Mouse (Mus musculus): Measurements from ENCODE around the gene Tssk3. TPM values are rescaled to one million over a fixed set of nuclear protein-coding genes. Genes with fewer than 3 reads are reported as not detected.

Gene Tssk3
- polyA plus RNA-seq, 1 experiment from 2014 or later, result not detected

DNA sequence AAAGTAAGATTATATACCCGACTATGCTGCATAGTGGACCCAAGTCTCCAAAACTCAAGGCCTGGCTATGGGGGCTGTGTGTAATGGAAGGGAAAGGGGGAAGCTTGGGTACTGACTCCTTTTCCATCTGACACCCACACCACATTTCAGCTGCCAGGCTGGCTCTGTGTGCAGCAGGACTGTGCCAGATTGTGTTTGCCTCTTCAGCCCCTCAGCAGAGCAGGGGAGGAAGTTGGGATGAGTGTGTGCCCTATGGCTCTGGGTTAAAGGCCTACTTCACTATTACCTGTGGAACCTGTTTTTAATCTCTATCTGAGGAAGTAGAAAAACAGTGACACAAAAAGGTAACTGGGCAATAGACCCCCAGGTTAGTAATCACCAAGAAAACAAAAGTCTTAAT lies 9.7 kb downstream of the Tssk3 start:
- Histone ChIP-seq H3K27me3 (ENCODE audit: control insufficient read depth, insufficient read depth, low read length) (no peaks in the 10 kb centered on the region), H3K27ac (ENCODE audit: low read depth, low read length) (no peak overlapping the region), H3K4me2 (replicated peaks; ENCODE audit: low read depth, low read length) (no peak overlapping the region), H3K36me3 (ENCODE audit: control insufficient read depth, insufficient read depth, low read length) (peaks cover 57% of the 10 kb centered on the region), H3K9ac (ENCODE audit: low read depth, low read length) (no peak overlapping the region), H3K9me3 (ENCODE audit: control insufficient read depth, low read length) (no peaks in the 10 kb centered on the region), H3K4me3 (ENCODE audit: low read length) (no peak overlapping the region), H3K4me1 (ENCODE audit: control insufficient read depth, insufficient read depth, low read length) (no peaks in the 10 kb centered on the region)
- ATAC-seq (ENCODE audit: low FRiP score, low TSS enrichment), result no peak
- 76% methylated on average over 1 of the region's 1 CpGs for WGBS

- H3K4me2 ChIP-seq (replicated peaks; ENCODE audit: low read depth, low read length), result no peak overlapping the region
- ATAC-seq (ENCODE audit: low FRiP score, low TSS enrichment), result no peak
- no peak overlapping the region for H3K9ac ChIP-seq (ENCODE audit: low read depth, low read length)
- H3K9me3 ChIP-seq (ENCODE audit: control insufficient read depth, low read length), result no peaks in the 10 kb centered on the region
- H3K27ac ChIP-seq (ENCODE audit: low read depth, low read length), result no peak overlapping the region
- H3K36me3 ChIP-seq (ENCODE audit: control insufficient read depth, insufficient read depth, low read length), result peaks cover 54% of the 10 kb centered on the region
- no peak overlapping the region for H3K4me3 ChIP-seq (ENCODE audit: low read length)
- H3K27me3 ChIP-seq (ENCODE audit: control insufficient read depth, insufficient read depth, low read length), result no peaks in the 10 kb centered on the region
- H3K4me1 ChIP-seq (ENCODE audit: control insufficient read depth, insufficient read depth, low read length), result no peaks in the 10 kb centered on the region
- 93% methylated on average over 3 of the region's 3 CpGs for WGBS
Measured at GRCm38 (mm10) chr4:129479863-129480262, 11.0 kb downstream of the Tssk3 start.

GRCm38 (mm10) chr4:129476047-129476446 lies 14.8 kb downstream of the Tssk3 start:
- no peak for ATAC-seq (ENCODE audit: low FRiP score, low TSS enrichment)
- Histone ChIP-seq H3K27ac (ENCODE audit: low read depth, low read length) (no peak overlapping the region), H3K4me3 (ENCODE audit: low read length) (no peak overlapping the region), H3K9ac (ENCODE audit: low read depth, low read length) (no peak overlapping the region), H3K9me3 (ENCODE audit: control insufficient read depth, low read length) (no peaks in the 10 kb centered on the region), H3K36me3 (ENCODE audit: control insufficient read depth, insufficient read depth, low read length) (peaks cover 65% of the 10 kb centered on the region), H3K4me2 (replicated peaks; ENCODE audit: low read depth, low read length) (no peak overlapping the region), H3K4me1 (ENCODE audit: control insufficient read depth, insufficient read depth, low read length) (no peaks in the 10 kb centered on the region), H3K27me3 (ENCODE audit: control insufficient read depth, insufficient read depth, low read length) (no peaks in the 10 kb centered on the region)
- 86% methylated on average over 11 of the region's 11 CpGs for WGBS

- 75% methylated on average over 4 of the region's 4 CpGs for WGBS
- peaks cover 42% of the 10 kb centered on the region for H3K36me3 ChIP-seq (ENCODE audit: control insufficient read depth, insufficient read depth, low read length)
Measured at GRCm38 (mm10) chr4:129464286-129464815, 26.5 kb downstream of the Tssk3 start.

DNA sequence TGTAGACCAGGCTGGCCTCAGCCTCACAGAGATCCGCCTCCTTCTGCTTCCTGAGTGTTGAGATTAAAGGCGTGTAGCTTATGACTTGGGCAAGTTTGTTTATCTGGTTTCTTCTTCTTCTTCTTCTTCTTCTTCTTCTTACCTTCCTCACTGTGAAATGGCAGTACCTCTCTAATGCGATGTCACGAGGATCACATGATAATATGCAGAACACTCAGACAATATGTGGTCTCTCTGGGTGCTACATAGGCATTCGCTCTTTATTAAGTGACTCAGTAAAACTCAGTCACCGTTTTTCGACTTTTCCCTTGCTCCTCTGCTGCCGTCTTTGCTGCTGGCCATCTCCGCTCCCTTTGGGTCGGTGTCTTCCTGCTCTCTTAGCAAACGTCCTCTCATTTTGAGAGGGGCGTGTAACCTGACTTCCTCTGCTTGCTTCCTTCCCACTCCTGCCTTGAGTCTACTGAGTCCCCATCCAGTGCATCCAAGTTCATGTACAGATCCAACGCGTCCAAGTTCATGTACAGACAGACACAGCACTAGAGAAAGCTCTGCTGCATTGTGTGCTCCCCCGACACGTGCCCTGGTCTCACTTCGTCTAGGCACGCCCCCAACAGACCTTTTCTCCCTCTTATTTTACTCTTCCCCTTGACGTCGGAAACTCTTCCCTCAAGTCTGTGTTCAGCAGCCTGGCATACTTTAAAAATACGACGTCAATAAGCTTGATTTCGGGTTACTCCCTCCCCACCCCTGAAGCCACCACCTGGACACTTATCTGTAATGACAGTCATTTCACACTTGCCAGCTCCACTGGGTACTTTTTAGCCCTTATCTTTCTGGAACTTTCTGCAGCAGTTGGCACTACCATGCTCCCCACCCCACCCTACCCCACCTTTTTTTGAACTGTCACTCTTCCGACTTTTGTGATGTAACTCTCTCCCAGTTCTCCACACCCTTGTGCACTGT lies 27.4 kb downstream of the Tssk3 start:
- no peaks in the 10 kb centered on the region for H3K27me3 ChIP-seq (ENCODE audit: control insufficient read depth, insufficient read depth, low read length)
- peaks cover 36% of the 10 kb centered on the region for H3K36me3 ChIP-seq (ENCODE audit: control insufficient read depth, insufficient read depth, low read length)
- no peak for ATAC-seq (ENCODE audit: low FRiP score, low TSS enrichment)
- H3K9me3 ChIP-seq (ENCODE audit: control insufficient read depth, low read length), result no peaks in the 10 kb centered on the region
- H3K4me3 ChIP-seq (ENCODE audit: low read length), result no peak overlapping the region
- no peak overlapping the region for H3K27ac ChIP-seq (ENCODE audit: low read depth, low read length)
- peaks cover 10% of the 10 kb centered on the region for H3K4me1 ChIP-seq (ENCODE audit: control insufficient read depth, insufficient read depth, low read length)
- no peak overlapping the region for H3K4me2 ChIP-seq (replicated peaks; ENCODE audit: low read depth, low read length)
- no peak overlapping the region for H3K9ac ChIP-seq (ENCODE audit: low read depth, low read length)
- 87% methylated on average over 24 of the region's 24 CpGs for WGBS

More at GRCm38 (mm10) chr4:129464286-129464815, 26.5 kb downstream of the Tssk3 start:
- no peak for ATAC-seq (ENCODE audit: low FRiP score, low TSS enrichment)
- Histone ChIP-seq H3K9me3 (ENCODE audit: control insufficient read depth, low read length) (no peaks in the 10 kb centered on the region), H3K9ac (ENCODE audit: low read depth, low read length) (no peak overlapping the region), H3K4me1 (ENCODE audit: control insufficient read depth, insufficient read depth, low read length) (peaks cover 10% of the 10 kb centered on the region), H3K27ac (ENCODE audit: low read depth, low read length) (no peak overlapping the region), H3K4me3 (ENCODE audit: low read length) (no peak overlapping the region), H3K27me3 (ENCODE audit: control insufficient read depth, insufficient read depth, low read length) (no peaks in the 10 kb centered on the region), H3K4me2 (replicated peaks; ENCODE audit: low read depth, low read length) (no peak overlapping the region)

GRCm38 (mm10) chr4:129462118-129462517 lies 28.7 kb downstream of the Tssk3 start:
- H3K27ac ChIP-seq (ENCODE audit: low read depth, low read length), result 0 out of 2 replicates have a peak overlapping the region, but pooled peaks have one; percentile 65
- WGBS, result 40% methylated on average over 3 of the region's 3 CpGs
- H3K36me3 ChIP-seq (ENCODE audit: control insufficient read depth, insufficient read depth, low read length), result peaks cover 26% of the 10 kb centered on the region
- no peaks in the 10 kb centered on the region for H3K27me3 ChIP-seq (ENCODE audit: control insufficient read depth, insufficient read depth, low read length)
- H3K4me2 ChIP-seq (replicated peaks; ENCODE audit: low read depth, low read length), result peak overlapping the region; percentile 79
- H3K4me3 ChIP-seq (ENCODE audit: low read length), result peak overlapping the region; percentile 79
- H3K4me1 ChIP-seq (ENCODE audit: control insufficient read depth, insufficient read depth, low read length), result peaks cover 10% of the 10 kb centered on the region
- no peaks in the 10 kb centered on the region for H3K9me3 ChIP-seq (ENCODE audit: control insufficient read depth, low read length)
- ATAC-seq (ENCODE audit: low FRiP score, low TSS enrichment), result no peak
- H3K9ac ChIP-seq (ENCODE audit: low read depth, low read length), result peak overlapping the region; percentile 69

GRCm38 (mm10) chr4:129461183-129461960 lies 29.4 kb downstream of the Tssk3 start, which contains the start of gene Bsdc1:
Gene Bsdc1, plus strand, starts transcription at chr4:129461581.
- peak; percentile 99 for ATAC-seq (ENCODE audit: low FRiP score, low TSS enrichment)
- Histone ChIP-seq H3K4me2 (replicated peaks; ENCODE audit: low read depth, low read length) (peak within 1 kb of the TSS; percentile 79), H3K9me3 (ENCODE audit: control insufficient read depth, low read length) (no peaks in the 10 kb centered on the region), H3K4me1 (ENCODE audit: control insufficient read depth, insufficient read depth, low read length) (peaks cover 10% of the 10 kb centered on the region), H3K4me3 (ENCODE audit: low read length) (peak within 1 kb of the TSS; percentile 79), H3K36me3 (ENCODE audit: control insufficient read depth, insufficient read depth, low read length) (peaks cover 19% of the 10 kb centered on the region), H3K27ac (ENCODE audit: low read depth, low read length) (peak within 1 kb of the TSS; percentile 75), H3K27me3 (ENCODE audit: control insufficient read depth, insufficient read depth, low read length) (no peaks in the 10 kb centered on the region), H3K9ac (ENCODE audit: low read depth, low read length) (peak within 1 kb of the TSS; percentile 69)
- under 1% methylated on average over 46 of the region's 46 CpGs for WGBS

GRCm38 (mm10) chr4:129460827-129461182 lies 30.0 kb downstream of the Tssk3 start:
- Histone ChIP-seq H3K9me3 (ENCODE audit: control insufficient read depth, low read length) (no peaks in the 10 kb centered on the region), H3K27me3 (ENCODE audit: control insufficient read depth, insufficient read depth, low read length) (no peaks in the 10 kb centered on the region), H3K36me3 (ENCODE audit: control insufficient read depth, insufficient read depth, low read length) (peaks cover 13% of the 10 kb centered on the region), H3K4me2 (replicated peaks; ENCODE audit: low read depth, low read length) (peak overlapping the region; percentile 44), H3K4me1 (ENCODE audit: control insufficient read depth, insufficient read depth, low read length) (peaks cover 10% of the 10 kb centered on the region), H3K27ac (ENCODE audit: low read depth, low read length) (peak overlapping the region; percentile 75), H3K9ac (ENCODE audit: low read depth, low read length) (peak overlapping the region; percentile 66), H3K4me3 (ENCODE audit: low read length) (peak overlapping the region; percentile 49)
- WGBS, result 0% methylated on average over 4 of the region's 4 CpGs
- peak; percentile 17 for ATAC-seq (ENCODE audit: low FRiP score, low TSS enrichment)

Measured in kidney, embryonic 14.5 days (tissue).